Mouse (Mus musculus) bone marrow macrophage, adult 2 months (primary cell): ENCODE results near the gene Mrpl53. TPM values are rescaled to one million over a fixed set of nuclear protein-coding genes. Genes with fewer than 3 reads are reported as not detected.
A peak's percentile ranks its signal among the peaks of the same experiment; 100 is the strongest.

Experiments used
- H3K27ac ChIP-seq: 2 replicates; pipeline ENCODE4 v1.5.1; 2012; ENCODE audit warnings: low read depth, low read length; ENCODE audit not compliant: insufficient read depth
- H3K4me1 ChIP-seq: 2 replicates; pipeline ENCODE4 v1.6.1; 2012; ENCODE audit warnings: low read length; ENCODE audit not compliant: control insufficient read depth, insufficient read depth
- H3K4me3 ChIP-seq: 2 replicates; pipeline ENCODE4 v1.5.1; 2012; ENCODE audit warnings: mild to moderate bottlenecking, low read length, moderate library complexity; ENCODE audit not compliant: insufficient read depth
- CTCF ChIP-seq: IDR thresholded peaks from 2 replicates; pipeline ENCODE4 v1.5.1; 2012; ENCODE audit warnings: low read depth, mild to moderate bottlenecking, low read length, moderate library complexity
- POLR2A ChIP-seq: IDR thresholded peaks from 2 replicates; pipeline ENCODE4 v1.6.1; 2012; ENCODE audit warnings: mild to moderate bottlenecking, low read depth, low read length, borderline replicate concordance
- polyA plus RNA-seq: library from polyadenylated mRNA; stranded (reverse); fragments of >200 nt; gene quantifications from 2 replicates; pipeline ENCODE4 v1.2.4, GENCODE M21; 2012; ENCODE audit not compliant: missing spikeins, insufficient read depth, insufficient read length

Gene Mrpl53
- polyA plus RNA-seq, 1 experiment = 26.5 TPM

DNA sequence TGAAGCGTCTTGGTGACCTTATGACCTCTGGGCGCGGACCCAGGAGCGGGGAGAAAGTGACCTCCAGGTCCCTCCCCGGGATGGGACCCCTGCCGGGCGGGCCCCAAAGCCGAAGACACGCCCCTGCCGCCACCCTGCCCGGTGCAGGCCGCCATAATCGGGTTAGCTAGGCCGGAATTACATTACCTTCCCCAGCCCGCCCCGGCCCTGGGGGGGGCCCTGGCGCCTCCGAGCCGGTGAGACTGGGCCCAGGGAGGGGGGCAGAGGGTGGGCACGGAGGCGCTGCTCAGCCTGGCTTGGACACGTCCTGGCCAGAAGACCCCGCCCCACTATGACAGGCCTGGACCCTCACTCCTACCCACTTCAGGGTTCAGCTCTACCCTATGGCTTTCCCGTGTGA, 37.6 kb upstream of the Mrpl53 start:
- TF ChIP-seq CTCF = no peak
- no peak for TF ChIP-seq POLR2A
- H3K4me3 ChIP-seq = peak overlapping the region; percentile 27; the same call in 1 of the 2 replicates
- H3K27ac ChIP-seq = no peak overlapping the region
- peaks cover 3% of the 10 kb centered on the region; the same call in 1 of the 2 replicates for H3K4me1 ChIP-seq

DNA sequence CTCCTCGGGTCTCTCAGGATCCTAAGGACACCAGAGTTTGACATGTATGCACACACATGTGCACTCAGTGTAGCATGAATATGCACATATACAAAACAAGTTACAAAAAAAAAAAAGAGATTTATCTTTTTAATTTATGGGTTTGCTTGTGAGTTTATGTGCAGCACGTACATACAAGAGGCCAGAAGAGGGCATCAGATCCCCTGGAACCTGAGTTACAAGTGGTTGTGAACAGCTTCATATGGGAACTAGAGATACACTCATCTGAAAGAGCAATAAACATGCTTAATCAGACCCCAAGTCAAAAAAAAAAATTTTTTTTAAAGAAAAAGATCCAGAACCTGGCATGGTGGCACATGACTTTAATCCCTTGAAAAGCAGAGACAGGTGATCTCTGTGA, 33.9 kb upstream of the Mrpl53 start:
- no peak overlapping the region for H3K27ac ChIP-seq
- no peak overlapping the region for H3K4me3 ChIP-seq
- TF ChIP-seq CTCF = no peak
- no peak for TF ChIP-seq POLR2A

DNA sequence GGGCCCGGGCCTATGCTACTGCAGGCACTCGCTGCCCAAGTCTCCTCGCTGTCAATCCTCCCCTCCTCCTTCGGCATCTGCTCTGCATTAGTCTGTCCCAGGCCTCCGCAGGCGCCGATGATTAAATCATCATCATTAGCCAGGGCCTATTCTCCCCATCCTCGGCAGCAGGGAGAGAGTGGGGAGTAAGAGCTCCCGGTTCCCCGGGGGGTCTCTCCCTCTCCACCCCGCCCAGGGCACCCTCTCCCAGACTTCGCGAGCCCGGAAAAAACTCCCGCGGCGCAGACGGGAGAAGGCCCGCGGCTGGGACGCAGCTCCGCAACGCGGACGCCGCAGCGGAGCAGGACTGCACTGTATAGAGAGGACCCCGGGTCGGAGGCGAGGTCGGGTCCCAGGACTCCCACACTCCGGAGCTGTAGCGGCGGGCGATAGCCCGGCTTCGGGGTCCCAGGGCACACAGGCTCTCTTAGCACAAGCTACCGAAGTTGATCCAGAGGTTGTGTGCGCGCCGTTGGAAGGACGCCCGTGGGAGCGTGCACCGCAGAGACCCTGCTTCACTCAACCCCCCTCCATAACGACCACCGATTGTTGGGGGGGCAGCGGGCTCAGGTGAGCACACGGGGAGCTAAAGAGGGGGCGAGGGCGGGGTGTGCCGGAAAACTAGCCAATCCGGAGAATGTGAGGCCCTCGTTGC, 31.1 kb upstream of the Mrpl53 start, which contains the start of gene Pcgf1:
Gene Pcgf1, plus strand, starts transcription at position 240 of the 694 bp plus-strand sequence.
- Histone ChIP-seq H3K4me3 (peak within 1 kb of the TSS; percentile 69), H3K4me1 (peaks cover 6% of the 10 kb centered on the region; the same call in 1 of the 2 replicates), H3K27ac (peak within 1 kb of the TSS; percentile 65)
- no peak for TF ChIP-seq CTCF

More for the DNA sequence above, 33.9 kb upstream of the Mrpl53 start:
- peaks cover 9% of the 10 kb centered on the region for H3K4me1 ChIP-seq

DNA sequence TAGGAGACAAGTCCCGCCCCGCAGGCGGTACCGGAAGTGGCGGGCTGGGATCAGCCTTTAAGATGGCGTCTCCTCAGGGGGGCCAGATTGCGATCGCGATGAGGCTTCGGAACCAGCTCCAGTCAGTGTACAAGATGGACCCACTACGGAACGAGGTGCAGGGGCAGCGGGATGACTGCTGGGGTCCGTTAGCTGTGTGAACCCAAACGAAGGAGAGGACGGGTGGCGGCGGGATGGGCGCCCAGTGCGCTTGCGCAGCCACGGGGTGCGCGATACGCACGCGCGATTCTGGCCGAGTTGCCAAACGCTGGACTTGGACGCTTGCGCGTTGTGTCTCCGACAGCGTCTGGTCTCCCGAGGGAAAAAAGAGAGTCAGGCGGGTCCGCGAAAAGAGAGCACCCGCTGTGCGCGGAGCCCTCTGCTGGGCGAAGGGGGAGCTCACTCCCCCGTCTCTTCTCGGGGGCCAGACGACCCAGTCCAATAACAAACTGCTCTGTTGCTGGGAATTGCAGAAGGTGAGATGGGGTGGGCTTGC, 30.4 kb upstream of the Mrpl53 start:
- Histone ChIP-seq H3K4me3 (peak overlapping the region; percentile 69), H3K4me1 (peaks cover 6% of the 10 kb centered on the region; the same call in 1 of the 2 replicates), H3K27ac (peak overlapping the region; percentile 65)
- TF ChIP-seq CTCF (0 out of 2 replicates have a peak, but pooled peaks have one; percentile 33), POLR2A (no peak)

DNA sequence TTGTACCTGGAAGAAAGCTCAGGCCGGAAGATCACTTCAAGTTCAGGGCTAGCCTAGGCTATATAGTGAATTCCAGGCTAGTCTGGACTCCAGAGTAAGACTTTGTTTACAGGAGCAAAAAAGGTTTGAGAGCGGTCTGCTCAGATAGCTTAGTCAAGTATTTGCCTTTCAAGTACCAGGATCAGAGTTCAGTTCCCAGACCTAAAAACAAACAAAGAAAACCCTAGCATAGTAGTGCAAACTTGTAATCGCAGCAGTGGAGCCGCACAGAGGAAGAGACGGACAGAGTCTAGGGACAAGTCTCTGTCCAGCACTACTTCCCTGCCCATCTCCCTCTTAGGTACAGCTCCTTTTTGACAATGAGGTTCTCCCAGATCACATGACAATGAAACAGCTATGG, 28.6 kb upstream of the Mrpl53 start:
- TF ChIP-seq CTCF = no peak
- TF ChIP-seq POLR2A = no peak
- H3K4me1 ChIP-seq = peaks cover 6% of the 10 kb centered on the region; the same call in 1 of the 2 replicates
- H3K4me3 ChIP-seq = no peak overlapping the region
- no peak overlapping the region for H3K27ac ChIP-seq

DNA sequence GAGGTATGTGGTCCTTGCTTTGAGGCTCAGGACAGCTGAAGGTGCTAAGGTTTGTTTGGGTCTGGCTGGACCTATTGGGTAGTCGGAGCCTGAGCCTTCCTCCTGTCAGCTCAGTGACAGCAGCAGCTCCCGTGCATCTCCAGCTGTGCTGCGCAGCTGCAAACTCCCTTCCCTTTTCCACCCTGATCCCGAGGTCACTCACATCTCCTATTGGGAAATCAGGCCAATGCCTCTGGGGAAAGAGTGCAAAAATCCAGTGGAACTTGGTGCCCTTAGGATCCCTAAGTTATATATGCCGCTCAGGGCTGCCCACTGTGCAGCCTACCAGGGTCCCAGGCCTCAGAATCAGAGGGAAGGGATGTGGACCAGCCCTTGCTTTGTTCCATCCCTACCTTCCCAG, 25.3 kb upstream of the Mrpl53 start:
- Histone ChIP-seq H3K4me3 (no peak overlapping the region), H3K27ac (no peak overlapping the region), H3K4me1 (peaks cover 6% of the 10 kb centered on the region; the same call in 1 of the 2 replicates)
- TF ChIP-seq POLR2A (no peak), CTCF (no peak)

DNA sequence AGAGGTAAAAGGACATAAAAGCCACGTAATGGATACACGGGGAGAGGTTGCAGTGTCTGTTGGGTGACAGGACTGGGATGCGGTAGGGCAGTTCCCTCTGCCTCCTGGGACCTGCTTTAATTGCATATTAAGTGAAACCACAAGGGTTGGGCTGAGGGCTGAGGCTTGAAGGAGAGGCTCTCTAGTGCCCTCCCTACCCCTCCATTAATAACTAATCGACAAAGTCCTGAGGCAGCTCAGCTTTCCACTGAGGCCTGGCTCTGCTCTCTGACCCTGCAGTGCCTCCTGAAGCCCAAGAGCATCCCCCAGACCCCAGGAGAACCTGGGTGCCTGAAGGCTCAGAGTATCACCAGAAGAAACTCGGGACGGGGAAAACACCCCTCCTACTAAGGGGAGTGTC, 24.4 kb upstream of the Mrpl53 start:
- TF ChIP-seq CTCF (no peak), POLR2A (no peak)
- no peak overlapping the region for H3K4me3 ChIP-seq
- H3K27ac ChIP-seq = no peak overlapping the region
- H3K4me1 ChIP-seq = peaks cover 2% of the 10 kb centered on the region; the same call in 1 of the 2 replicates

DNA sequence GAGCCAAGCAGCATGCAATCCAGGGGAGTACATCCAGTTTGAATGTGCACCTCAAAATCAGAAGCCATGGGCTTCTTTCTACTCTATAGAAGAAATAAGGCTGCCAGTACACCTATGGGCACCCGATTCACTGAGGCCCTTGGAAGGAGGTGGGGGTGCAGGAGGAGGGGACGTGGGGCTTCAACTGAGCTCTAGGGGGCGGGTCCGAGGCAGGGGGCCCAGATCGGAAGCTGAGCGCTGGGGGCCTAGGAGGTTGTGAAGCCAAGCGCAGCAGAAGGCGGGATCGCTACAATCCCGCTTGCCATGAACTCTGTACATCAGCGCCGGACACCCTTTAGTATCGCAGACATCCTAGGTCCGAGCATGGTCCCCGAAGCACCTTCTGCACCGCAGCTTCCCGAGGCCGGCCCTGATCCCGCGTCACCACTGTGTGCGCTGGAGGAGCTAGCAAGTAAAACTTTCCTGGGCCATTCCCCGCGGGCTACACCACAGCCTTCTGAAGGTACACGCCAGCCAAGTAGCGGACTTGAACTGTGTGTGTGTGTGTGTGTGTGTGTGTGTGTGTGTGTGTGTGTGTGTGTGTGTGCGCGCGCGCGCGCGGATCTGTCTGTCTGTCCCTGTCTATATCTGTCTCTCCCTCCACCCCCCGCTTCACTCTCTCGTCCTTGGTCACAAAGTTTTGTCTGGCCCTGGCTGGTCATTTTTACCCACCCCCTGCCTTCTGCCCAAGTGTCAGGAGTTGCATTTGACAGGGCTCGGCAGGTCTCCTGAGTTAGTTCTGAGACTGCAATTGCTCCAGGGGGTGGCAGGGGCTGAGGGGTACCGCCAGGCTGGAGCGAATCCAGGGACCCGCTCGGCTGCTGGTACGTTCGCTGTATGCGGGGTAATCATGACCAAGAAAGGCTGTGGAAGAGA, 22.5 kb upstream of the Mrpl53 start, which contains the start of gene Lbx2:
Gene Lbx2, plus strand, starts transcription at position 247 of the 915 bp plus-strand sequence.
- Histone ChIP-seq H3K4me3 (peak within 1 kb of the TSS; percentile 53), H3K4me1 (peaks cover 2% of the 10 kb centered on the region; the same call in 1 of the 2 replicates), H3K27ac (no peak within 1 kb of the TSS)
- no peak for TF ChIP-seq CTCF
- TF ChIP-seq POLR2A = no peak

DNA sequence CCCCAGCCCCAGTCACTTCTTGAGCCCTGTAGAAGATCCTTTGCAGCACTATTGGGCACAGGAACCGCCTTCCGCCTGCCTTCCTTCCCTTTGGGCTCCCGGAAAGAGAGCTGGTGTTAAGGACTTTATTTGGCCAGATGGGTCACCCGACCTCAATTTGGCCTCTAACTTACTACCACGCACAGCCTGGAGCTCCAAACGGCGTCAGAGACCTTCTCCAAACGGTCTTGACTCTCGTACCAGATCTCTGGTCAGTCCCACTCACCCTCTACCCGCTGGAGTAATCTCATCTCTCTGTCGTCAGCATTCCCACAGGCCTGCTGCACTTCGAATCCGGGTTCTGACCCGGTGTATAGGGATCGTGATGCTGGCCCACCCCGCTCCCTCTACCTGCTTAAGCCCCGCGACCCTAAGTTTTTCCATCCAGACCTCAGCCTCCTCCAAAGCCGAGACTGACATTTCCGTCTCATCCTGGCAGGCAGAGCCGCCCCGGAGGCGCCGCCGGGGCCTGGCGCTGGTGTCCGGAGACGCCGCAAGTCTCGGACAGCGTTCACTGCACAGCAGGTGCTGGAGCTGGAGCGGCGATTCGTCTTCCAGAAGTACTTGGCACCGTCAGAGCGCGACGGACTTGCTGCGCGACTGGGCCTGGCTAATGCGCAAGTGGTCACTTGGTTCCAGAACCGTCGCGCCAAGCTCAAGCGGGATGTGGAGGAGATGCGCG, 21.5 kb upstream of the Mrpl53 start:
- TF ChIP-seq POLR2A (no peak), CTCF (no peak)
- Histone ChIP-seq H3K27ac (no peak overlapping the region), H3K4me1 (peaks cover 6% of the 10 kb centered on the region; the same call in 1 of the 2 replicates), H3K4me3 (0 out of 2 replicates have a peak overlapping the region, but pooled peaks have one; percentile 11)
